Mouse (Mus musculus) skeletal muscle tissue, adult 2 months (tissue): ENCODE results near the gene Alg1.
"Not testable (repeated sequence)": the region's sequence is repeated elsewhere in the genome, so short reads cannot be mapped to it uniquely, and the experiment has no call there.

Experiments used
- DNase-seq: peaks from one replicate; pipeline ENCODE4 v3.0.0-alpha.2; 2012; ENCODE audit warnings: low read depth, low spot score

Alg1 gene

GRCm38 (mm10) chr16:5233418-5234313, at the start of gene Alg1:
Alg1 (plus strand) TSS chr16:5233621.
- DNase-seq = peak; percentile 96

- DNase-seq = no peak
Observed at GRCm38 (mm10) chr16:5184101-5184500, 49.3 kb upstream of the Alg1 start.

DNA sequence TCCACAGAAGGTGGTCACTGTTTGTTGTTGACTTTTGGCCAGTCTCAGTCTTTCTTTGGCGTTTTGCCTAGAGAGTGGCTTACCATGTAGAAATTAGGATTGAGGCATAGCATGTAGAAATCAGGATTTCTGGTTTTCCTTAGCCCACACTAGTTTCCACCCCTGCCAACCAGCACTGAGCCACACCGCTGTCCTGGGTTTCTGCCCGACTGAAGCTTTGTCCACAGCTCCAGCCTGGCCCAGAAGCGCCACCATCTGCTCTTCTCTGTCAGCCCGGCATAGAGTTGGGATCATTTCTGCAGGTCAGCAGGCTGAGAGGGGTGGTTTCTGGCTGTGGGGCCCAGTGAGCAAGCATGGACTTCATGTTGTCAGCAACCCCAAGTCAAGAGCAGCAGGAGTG, 48.5 kb upstream of the Alg1 start:
- DNase-seq = peak; percentile 63

DNA sequence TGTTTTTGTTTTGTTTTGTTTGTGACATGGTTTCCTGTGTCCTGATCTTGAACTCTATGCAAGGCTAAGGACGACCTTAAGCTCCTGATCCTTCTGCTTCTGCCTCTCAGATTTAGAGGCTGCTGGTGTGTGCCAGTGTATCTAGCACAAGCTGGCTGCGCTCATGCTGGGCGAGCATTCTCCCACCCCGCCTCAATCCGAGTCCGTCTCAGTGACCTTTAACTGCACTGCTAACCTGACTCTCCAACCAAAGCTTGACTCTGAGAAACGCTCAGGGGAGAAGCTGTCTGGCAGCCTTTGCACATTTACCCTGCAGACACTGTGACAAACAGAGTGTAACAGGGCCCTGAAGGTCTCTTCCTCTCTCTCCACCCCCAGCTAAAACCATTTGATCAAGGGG, 47.7 kb upstream of the Alg1 start:
- DNase-seq = peak; percentile 84

- peak; percentile 80 for DNase-seq
Observed at GRCm38 (mm10) chr16:5186234-5186633, 47.2 kb upstream of the Alg1 start.

DNA sequence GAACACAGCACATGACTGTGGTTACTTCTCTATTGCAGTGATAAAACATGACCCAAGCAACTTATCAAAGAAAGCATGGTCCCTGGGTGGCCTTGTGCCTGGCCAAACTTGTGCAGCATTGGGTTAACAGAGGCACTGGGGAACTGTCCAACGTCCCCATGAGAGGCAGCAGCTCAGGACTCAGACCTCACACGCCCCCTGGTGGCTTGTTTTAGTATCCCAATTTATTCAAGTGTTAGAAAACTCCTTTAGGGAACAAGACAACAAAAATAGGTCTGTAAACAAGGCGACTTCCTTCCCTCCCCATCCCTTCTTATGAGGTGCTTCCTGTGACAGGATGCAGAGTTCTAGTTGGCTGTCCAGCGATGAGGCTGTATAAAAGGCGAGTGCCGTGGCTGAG, 38.3 kb upstream of the Alg1 start:
- DNase-seq = peak; percentile 60

- no peak for DNase-seq
Observed at GRCm38 (mm10) chr16:5202681-5203080, 30.7 kb upstream of the Alg1 start.

DNA sequence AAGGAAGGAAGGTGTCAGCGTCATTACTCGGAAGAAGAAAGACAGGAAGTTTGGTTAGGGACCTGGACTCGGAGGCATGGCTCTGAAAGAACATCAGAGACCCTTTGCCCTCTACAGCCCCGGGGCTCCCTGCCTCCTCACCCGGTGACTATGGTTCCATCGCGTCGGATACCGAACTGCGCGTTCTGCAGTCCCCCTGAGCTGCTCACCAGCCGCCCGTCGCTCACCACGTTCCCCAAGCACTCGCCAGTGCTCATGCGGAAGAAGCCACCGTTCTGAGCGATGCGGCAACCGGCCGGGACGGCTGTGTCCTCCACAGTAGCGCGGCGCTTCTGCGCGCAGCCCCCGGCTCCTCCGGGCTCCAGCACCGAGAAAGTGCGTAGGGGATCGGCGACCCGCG, 30.2 kb upstream of the Alg1 start:
- DNase-seq = no peak

DNA sequence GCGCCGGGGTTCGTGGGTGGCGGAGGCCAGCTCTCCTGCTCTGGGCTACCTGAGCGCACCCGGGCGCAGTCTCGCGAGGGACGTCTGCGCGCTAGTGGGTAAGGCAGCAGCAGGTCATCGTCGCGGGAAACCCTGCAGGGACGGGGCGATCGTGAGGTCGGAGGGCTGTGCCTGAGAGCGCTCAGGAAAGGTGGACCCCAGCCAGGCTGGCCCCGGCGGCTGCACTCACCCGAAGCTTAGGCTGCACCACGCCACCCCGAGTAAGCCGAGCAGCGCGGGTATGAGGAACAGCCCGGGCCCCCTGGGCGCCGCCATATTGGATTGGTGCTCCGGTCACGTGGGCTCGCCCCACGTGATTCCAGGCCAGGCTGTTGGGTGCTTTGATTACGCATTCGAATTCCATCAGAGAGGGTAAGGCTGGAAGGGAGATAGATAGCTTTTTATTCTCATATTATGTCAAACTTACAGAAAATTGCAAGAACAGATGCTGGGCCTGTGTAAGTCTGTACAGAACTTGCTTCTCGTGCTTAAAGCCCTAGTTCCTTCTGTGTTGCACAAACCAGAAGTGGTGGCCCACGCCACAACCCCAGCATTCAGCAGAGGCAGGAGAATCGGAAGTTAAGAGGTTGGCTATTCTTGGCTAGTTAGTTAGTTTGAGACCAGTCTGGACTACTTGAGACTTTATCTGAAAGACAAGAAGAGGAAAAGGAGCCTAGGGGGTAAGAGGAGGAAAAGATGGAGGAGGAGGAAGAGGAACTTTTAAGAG, 29.6 kb upstream of the Alg1 start, which contains the start of gene Nagpa:
TSS of gene Nagpa (minus strand) at position 345 of the 766 bp plus-strand sequence.
- peak; percentile 90 for DNase-seq

- no peak for DNase-seq
Observed at GRCm38 (mm10) chr16:5205431-5205970, 27.9 kb upstream of the Alg1 start.

GRCm38 (mm10) chr16:5206051-5206450, 27.4 kb upstream of the Alg1 start:
- no peak for DNase-seq

DNA sequence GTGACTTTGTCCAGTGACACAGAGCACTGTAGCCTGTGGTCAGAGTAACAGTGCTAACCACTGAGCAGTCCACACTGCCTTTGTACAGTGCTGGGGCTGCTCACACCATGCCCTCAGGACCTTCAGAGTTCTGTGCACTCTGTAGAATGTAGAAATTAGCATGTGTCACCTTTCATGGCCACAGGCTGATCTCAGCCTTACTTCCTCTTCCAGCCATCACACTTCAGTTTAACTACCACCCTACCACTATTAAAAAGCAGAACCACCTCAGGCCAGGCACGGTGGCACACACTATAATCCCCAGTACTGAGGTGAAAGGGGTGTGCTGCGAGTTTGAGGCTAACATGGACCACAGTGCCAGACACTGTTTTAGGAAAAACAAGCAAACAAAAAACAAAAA, 23.1 kb upstream of the Alg1 start:
- DNase-seq = no peak

DNA sequence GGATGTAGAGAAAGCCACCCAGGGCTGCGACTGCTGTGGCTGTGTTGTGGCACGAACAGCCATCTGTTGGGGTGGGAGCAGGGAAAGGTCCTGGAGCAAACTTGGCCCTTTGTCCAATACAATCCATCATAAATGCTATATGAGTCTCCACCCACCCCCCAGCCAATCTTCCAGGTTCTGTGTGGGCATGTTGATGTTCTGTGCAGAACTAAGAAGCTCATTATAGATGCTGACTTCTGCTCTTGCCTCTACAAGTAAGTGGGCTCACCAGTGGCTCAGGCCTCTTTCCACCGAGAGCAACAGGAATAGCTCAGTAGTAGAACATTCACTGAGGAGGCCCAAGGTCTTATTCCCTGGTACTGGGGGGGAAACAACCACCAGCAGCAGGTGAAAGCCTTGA, 21.3 kb upstream of the Alg1 start:
- no peak for DNase-seq

DNA sequence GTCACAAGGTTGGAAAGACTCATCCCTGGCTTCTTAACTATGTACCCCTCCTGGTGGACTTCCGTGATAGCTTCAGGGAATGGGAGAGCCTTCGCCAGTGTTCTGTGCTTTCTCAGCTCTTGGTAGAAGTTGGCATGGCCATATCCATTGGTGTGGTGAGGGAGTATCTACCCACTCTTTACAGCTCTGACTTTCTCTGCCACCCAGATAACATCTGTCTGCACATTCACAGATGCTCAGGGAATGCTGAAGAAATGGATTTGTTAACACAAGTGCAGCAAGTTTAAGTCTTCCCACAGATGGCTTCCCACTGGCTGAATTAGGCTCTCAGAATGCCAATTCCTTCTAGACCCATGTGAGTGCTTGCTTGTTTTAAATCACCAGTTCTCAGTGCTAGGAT, 19.3 kb upstream of the Alg1 start:
- DNase-seq = no peak

GRCm38 (mm10) chr16:5216686-5217085, 16.7 kb upstream of the Alg1 start:
- no peak for DNase-seq

DNA sequence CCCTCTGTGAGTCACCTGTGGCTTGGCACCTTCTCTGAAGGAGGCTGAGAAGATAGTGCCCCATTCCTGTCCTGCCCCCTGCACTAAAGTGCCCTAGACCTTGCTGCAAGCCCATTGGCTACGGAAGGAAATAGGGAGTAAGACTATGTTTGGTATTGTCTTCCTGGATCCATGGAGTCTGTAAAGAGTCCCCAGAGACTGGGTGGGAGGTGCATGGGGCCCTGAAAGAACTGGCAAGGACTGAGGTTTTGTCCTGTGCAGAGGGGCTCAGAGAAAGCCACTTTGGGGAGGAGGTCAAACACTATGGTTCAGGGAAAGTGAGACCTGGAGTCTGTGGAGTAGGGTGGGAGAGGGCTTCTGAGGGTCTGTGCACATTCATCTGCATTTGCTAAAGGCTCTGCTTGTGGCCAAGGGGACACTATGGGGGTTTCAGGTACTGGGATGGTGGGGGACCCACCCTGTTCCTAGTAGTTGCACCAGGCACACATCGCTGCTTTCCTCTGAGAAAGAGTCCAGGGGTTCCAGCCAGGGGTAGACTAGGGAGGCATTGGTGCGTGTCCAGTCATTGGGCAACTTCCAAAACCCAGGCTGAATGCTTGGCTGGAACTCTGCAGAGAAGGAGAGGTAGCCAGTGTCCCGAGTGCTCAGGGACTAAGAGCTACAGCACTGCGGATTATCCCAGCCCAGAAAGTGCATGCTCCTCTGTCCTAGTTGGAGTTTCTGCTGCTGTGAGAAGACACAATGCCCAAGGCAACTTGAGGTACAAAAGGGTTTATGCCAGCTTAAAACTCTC, 15.9 kb upstream of the Alg1 start:
- no peak for DNase-seq

DNA sequence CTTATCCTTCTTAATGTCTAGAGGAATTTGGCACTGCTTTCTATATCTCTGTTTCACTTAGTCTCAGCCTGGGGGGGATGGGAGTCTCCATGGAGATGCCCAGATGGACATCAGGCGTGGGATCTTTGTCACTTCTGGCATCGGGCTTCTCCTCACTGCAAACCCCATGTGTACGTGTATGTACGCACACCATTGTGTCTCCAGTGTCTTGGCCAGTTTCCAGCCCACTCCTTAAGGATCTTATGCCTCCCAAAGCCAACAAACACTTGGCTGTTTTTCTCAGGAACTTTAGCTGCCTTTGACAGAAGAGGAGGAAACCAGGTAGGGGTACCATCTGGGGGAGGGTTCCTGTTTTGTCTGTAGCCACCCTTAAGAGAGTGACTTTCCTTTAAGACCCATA, 12.0 kb upstream of the Alg1 start:
- no peak for DNase-seq

DNA sequence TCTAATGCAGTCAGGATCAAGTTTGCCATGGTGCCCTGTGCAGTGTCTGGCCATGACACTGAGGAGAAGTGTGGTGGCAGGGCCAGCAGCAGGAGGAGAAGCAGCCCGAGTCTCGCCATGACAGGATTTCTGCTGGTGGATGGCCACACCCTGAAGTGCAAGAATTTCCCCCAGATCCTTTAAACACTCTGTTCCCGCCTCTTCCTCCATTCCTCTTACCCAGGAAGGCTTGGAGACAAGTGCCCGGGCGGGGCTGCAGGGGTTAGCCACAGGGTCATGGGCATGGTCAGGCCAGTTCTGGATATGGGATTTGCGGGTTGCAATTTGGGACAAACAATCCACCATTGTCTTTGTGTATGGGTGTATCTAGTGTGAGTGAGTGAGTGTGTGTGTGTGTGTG, 11.3 kb upstream of the Alg1 start, which contains the start of gene AU021092:
TSS of gene AU021092 (minus strand) at position 160 of the 400 bp plus-strand sequence.
- no peak for DNase-seq

- DNase-seq = not testable (repeated sequence)
Observed at GRCm38 (mm10) chr16:5226534-5226933, 6.9 kb upstream of the Alg1 start.

DNA sequence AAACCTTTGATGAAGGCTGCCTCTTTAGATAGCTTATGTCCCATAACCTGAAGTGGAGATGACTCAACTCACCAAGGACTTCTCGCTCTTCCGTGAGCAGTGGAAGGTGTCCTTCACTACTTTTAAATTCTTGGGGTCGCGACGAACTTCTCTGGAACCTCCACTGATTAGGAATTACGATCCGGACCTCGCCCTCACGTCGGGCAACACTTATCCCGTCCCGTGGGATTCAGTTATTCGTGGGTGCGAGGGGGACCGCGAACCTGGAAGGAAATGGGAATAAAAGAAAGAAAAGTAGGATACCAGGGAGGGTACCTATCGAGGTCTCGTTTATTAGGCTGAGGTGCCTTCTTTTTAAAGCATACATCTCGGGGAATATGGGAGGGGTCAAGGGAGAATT, 5.9 kb upstream of the Alg1 start:
- not testable (repeated sequence) for DNase-seq

DNA sequence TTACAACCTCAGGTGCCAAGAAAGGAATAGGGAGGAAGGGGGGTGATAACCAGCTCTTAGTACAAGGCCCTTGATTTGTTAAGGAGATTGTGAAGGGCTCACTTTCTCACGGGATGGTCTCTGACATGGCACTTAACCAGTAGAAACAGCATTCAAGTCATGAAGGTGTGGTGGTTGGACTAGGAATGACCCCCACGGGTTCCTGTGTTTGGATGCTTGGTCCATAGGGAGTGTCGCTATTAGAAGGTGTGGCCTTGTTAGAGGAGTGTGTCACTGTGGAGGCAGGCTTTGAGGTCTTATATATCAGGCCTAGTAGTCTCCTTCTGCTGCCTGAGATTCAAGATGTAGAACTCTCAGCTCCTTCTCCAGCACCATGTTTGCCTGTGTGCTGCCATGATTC, 5.3 kb upstream of the Alg1 start:
- DNase-seq = not testable (repeated sequence)

GRCm38 (mm10) chr16:5232982-5233381, 439 bp upstream of the Alg1 start:
- no peak for DNase-seq
